Mouse (Mus musculus) heart, embryonic 13.5 days (tissue): ENCODE measurements around the gene Ube2j1. TPM values are rescaled to one million over a fixed set of nuclear protein-coding genes. Genes with fewer than 3 reads are reported as not detected.
"Not testable (repeated sequence)": the region's sequence is repeated elsewhere in the genome, so short reads cannot be mapped to it uniquely, and the experiment has no call there.

ENCODE experiments used
- ATAC-seq: fragments of 200-750 bp; cut with Nextera tagmentation; 2 replicates; pipeline ENCODE4 v1.8.0; 2017; ENCODE audit warnings: moderate TSS enrichment; ENCODE audit not compliant: insufficient number of reproducible peaks, low FRiP score, low TSS enrichment; ENCODE audit errors: extremely low read depth
- H3K27ac ChIP-seq: fragments of 300-500 bp; sonication (generic); replicated peaks from 2 replicates; pipeline ENCODE4 v1.5.1; 2015; ENCODE audit warnings: moderate library complexity, mild to moderate bottlenecking, inconsistent platforms
- H3K27me3 ChIP-seq: fragments of 300-500 bp; sonication (generic); replicated peaks from 2 replicates; pipeline ENCODE4 v1.6.1; 2015; ENCODE audit warnings: mild to moderate bottlenecking, inconsistent platforms
- H3K36me3 ChIP-seq: fragments of 300-500 bp; sonication (generic); 2 replicates; pipeline ENCODE4 v1.6.1; 2015; ENCODE audit warnings: mild to moderate bottlenecking, inconsistent platforms
- H3K4me1 ChIP-seq: fragments of 300-500 bp; sonication (generic); 2 replicates; pipeline ENCODE4 v1.6.1; 2015; ENCODE audit warnings: inconsistent platforms
- H3K4me2 ChIP-seq: fragments of 300-500 bp; sonication (generic); 2 replicates; pipeline ENCODE4 v1.6.1; 2015; ENCODE audit warnings: inconsistent platforms, mild to moderate bottlenecking, moderate library complexity
- H3K4me3 ChIP-seq: fragments of 300-500 bp; sonication (generic); 2 replicates; pipeline ENCODE4 v1.5.1; 2015; ENCODE audit warnings: moderate library complexity, mild to moderate bottlenecking, inconsistent platforms
- H3K9ac ChIP-seq: fragments of 300-500 bp; sonication (generic); 2 replicates; pipeline ENCODE4 v1.6.1; 2015; ENCODE audit warnings: inconsistent platforms, mild to moderate bottlenecking, moderate library complexity
- H3K9me3 ChIP-seq: fragments of 300-500 bp; sonication (generic); 2 replicates; pipeline ENCODE4 v1.6.1; 2016; ENCODE audit warnings: inconsistent platforms
- WGBS: fragments of 180-500 bp; shearing (Covaris S2); methylation state at CpG from one replicate; pipeline ENCODE4 v1.1.7; 2015; ENCODE audit warnings: mixed read lengths; 5-methylcytosine and 5-hydroxymethylcytosine counted together
- polyA plus RNA-seq: library from polyadenylated mRNA; unstranded; fragments of >200 nt; fragmentation: Nextera tagmentation; extraction: Ambion mirVana; gene quantifications from 2 replicates; pipeline ENCODE4 v1.2.1, GENCODE M21; 2015

Ube2j1 gene
- polyA plus RNA-seq, 1 experiment from 2014 or later = 27.5 TPM

DNA sequence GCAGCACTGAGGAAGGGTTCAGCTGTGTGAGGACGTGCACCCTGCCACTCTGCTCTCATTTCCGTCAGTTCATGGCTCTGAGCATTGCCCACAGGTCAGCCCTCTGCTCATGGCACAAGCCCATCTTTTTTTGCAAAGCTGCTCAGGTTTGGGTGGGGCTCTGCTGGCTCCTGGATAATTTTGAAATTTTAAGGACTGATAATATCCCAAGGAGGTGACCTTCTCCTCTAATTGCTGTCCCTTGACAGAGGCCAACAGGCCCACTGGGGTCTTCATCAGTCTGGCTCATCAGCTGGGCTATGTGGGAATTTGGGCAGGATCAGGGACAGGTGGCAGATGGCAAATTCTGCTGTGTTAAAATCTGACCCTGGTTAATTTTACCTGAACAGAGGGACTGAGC is 41.9 kb upstream of the Ube2j1 start:
- H3K9ac ChIP-seq = no peak overlapping the region
- 0 out of 2 replicates have a peak, but pooled peaks cover 3% of the 10 kb centered on the region for H3K9me3 ChIP-seq
- no peaks in the 10 kb centered on the region for H3K27me3 ChIP-seq
- no peak overlapping the region for H3K27ac ChIP-seq
- H3K4me2 ChIP-seq = no peak overlapping the region
- H3K4me3 ChIP-seq = no peak overlapping the region
- peaks cover 36% of the 10 kb centered on the region for H3K4me1 ChIP-seq
- no peak for ATAC-seq
- 82% methylated on average over 2 of the region's 2 CpGs for WGBS
- no peaks in the 10 kb centered on the region for H3K36me3 ChIP-seq

- peaks cover 4% of the 10 kb centered on the region; the same call in 1 of the 2 replicates for H3K36me3 ChIP-seq
- no peak overlapping the region for H3K27ac ChIP-seq
- 0 out of 2 replicates have a peak, but pooled peaks cover 3% of the 10 kb centered on the region for H3K9me3 ChIP-seq
- no peaks in the 10 kb centered on the region for H3K27me3 ChIP-seq
- no peak overlapping the region for H3K4me2 ChIP-seq
- 74% methylated on average over 3 of the region's 3 CpGs for WGBS
- H3K4me3 ChIP-seq = no peak overlapping the region
- no peak overlapping the region for H3K9ac ChIP-seq
- no peak for ATAC-seq
- peaks cover 7% of the 10 kb centered on the region; the same call in 1 of the 2 replicates for H3K4me1 ChIP-seq
Observed at GRCm38 (mm10) chr4:32994168-32994567, 37.0 kb upstream of the Ube2j1 start.

- ATAC-seq = no peak
- peaks cover 4% of the 10 kb centered on the region; the same call in 1 of the 2 replicates for H3K4me1 ChIP-seq
- no peak overlapping the region for H3K4me2 ChIP-seq
- H3K9me3 ChIP-seq = 0 out of 2 replicates have a peak, but pooled peaks cover 3% of the 10 kb centered on the region
- H3K27me3 ChIP-seq = no peaks in the 10 kb centered on the region
- peaks cover 7% of the 10 kb centered on the region; the same call in 1 of the 2 replicates for H3K36me3 ChIP-seq
- no peak overlapping the region for H3K27ac ChIP-seq
- no peak overlapping the region for H3K4me3 ChIP-seq
- no peak overlapping the region for H3K9ac ChIP-seq
- 90% methylated on average over 5 of the region's 5 CpGs for WGBS
Observed at GRCm38 (mm10) chr4:32996083-32996482, 35.1 kb upstream of the Ube2j1 start.

- 0 out of 2 replicates have a peak, but pooled peaks cover 3% of the 10 kb centered on the region for H3K9me3 ChIP-seq
- 85% methylated on average over 5 of the region's 5 CpGs for WGBS
- no peak overlapping the region for H3K4me2 ChIP-seq
- H3K36me3 ChIP-seq = peaks cover 7% of the 10 kb centered on the region; the same call in 1 of the 2 replicates
- H3K4me3 ChIP-seq = no peak overlapping the region
- H3K9ac ChIP-seq = no peak overlapping the region
- H3K27ac ChIP-seq = no peak overlapping the region
- no peaks in the 10 kb centered on the region for H3K27me3 ChIP-seq
- no peak for ATAC-seq
- H3K4me1 ChIP-seq = no peaks in the 10 kb centered on the region; the same call in 1 of the 2 replicates
Observed at GRCm38 (mm10) chr4:32997571-32997970, 33.6 kb upstream of the Ube2j1 start.

DNA sequence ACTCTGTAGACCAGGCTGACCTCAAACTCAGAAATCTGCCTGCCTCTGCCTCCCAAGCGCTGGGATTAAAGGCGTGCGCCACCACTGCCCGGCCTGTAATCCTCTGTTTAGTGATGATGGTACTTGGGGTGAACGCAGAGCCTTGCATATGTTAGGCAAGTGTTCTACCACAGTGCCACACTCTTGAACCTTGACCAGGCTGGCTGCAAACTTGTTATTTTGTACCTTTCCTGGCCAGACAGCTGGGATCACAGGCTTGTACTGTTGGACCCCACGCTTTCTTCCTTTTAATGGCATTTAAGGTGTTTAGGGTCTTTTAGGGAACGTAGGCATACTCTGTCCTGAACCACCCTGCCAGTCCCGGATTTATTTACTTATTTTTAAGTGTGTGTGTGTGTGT is 32.2 kb upstream of the Ube2j1 start:
- Histone ChIP-seq H3K27me3 (no peaks in the 10 kb centered on the region), H3K9ac (no peak overlapping the region), H3K4me2 (no peak overlapping the region), H3K4me3 (no peak overlapping the region), H3K27ac (no peak overlapping the region), H3K4me1 (no peaks in the 10 kb centered on the region; the same call in 1 of the 2 replicates), H3K9me3 (0 out of 2 replicates have a peak, but pooled peaks cover 2% of the 10 kb centered on the region), H3K36me3 (peaks cover 14% of the 10 kb centered on the region)
- no peak for ATAC-seq
- WGBS = 92% methylated on average over 8 of the region's 8 CpGs

GRCm38 (mm10) chr4:33002081-33002480 is 29.1 kb upstream of the Ube2j1 start:
- ATAC-seq = no peak

DNA sequence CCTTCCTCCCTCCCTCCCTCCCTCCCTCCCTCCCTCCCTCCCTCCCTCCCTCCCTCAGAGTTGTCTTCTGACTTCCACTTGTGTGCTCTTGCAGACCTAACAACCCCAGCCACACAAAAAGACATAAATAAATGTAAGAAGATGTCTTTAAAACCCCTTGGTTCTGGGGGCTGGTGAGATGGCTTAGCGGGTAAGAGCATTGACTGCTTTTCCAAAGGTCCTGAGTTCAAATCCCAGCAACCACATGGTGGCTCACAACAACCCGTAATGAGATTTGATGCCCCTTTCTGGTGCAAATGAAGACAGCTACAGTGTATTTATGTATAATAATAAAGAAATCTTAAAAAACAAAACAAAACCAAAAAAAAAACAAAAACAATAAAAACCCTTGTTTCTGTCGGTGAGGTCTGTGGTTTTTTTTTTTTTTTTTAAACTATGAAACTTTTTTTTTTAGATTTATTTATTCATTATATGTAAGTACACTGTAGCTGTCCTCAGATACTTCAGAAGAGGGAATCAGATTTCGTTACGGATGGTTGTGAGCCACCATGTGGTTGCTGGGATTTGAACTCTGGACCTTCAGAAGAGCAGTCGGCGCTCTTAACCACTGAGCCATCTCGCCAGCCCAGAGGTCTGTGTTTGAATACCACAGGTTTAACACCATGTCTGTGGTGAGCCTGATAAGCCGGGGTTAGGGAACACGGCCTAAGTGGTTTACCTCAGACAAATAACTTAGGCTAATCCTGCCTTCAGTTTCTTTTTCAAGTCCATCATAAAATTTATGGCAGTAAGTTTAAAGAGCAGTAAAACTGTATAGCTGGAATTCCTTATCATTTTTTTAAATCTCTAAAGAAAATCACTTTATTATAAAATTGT is 25.4 kb upstream of the Ube2j1 start:
- H3K27ac ChIP-seq, ATAC-seq, H3K9me3 ChIP-seq, H3K4me2 ChIP-seq, H3K4me3 ChIP-seq, H3K9ac ChIP-seq, H3K4me1 ChIP-seq, H3K27me3 ChIP-seq: not testable (repeated sequence)
- H3K36me3 ChIP-seq = peaks cover 34% of the 10 kb centered on the region
- WGBS = 88% methylated on average over 10 of the region's 10 CpGs

More at GRCm38 (mm10) chr4:33002081-33002480, 29.1 kb upstream of the Ube2j1 start:
- Histone ChIP-seq H3K9ac (no peak overlapping the region), H3K27ac (no peak overlapping the region), H3K4me1 (no peaks in the 10 kb centered on the region), H3K4me2 (no peak overlapping the region), H3K4me3 (no peak overlapping the region), H3K27me3 (no peaks in the 10 kb centered on the region), H3K9me3 (no peaks in the 10 kb centered on the region), H3K36me3 (peaks cover 32% of the 10 kb centered on the region)
- 68% methylated on average over 3 of the region's 3 CpGs for whole genome bisulfite sequencing

- H3K27ac ChIP-seq = no peak overlapping the region
- H3K36me3 ChIP-seq = peaks cover 37% of the 10 kb centered on the region
- H3K9me3 ChIP-seq = no peaks in the 10 kb centered on the region
- H3K4me1 ChIP-seq = no peaks in the 10 kb centered on the region
- H3K27me3 ChIP-seq = no peaks in the 10 kb centered on the region
- no peak for ATAC-seq
- no peak overlapping the region for H3K9ac ChIP-seq
- H3K4me3 ChIP-seq = no peak overlapping the region
- no peak overlapping the region for H3K4me2 ChIP-seq
- 87% methylated on average over 11 of the region's 11 CpGs for WGBS
Observed at GRCm38 (mm10) chr4:33006844-33007243, 24.4 kb upstream of the Ube2j1 start.

DNA sequence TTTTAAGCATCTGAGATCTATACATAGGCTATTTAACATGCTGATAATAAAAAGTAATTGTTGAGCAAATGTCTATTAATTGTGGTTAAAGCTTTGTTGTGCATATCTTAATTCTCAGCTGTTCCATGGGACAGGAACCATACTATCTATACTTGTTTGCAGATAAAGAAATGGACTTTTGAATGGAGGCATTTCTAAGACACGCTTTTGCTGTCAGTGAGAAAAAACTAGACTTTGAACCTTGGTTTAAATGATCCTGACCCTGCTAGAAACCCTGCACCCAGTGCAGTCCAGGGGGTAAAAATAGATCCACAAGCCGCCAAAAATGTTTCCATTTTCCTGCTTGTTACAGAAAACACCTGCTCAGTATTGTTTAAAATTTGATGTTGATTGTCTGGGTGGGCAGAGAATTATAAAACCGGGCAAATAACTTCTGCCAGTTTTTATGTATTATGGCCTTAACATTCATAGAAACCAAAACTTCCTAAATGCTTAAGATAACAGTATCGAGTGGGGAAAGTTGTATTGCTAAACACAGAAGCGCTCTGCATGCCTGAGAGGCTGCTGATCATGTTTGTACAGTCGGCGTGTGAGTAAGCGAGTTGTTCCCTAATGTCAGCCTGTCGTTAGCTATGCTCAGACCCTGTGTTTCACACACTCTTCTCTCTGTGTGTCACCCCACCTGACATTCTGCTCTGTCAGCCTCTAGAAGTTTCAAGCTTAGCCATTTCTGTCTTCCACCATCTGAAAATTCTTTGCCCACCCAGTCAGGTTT is 23.6 kb upstream of the Ube2j1 start:
- 57% methylated on average over 9 of the region's 9 CpGs for WGBS
- Histone ChIP-seq H3K4me1 (no peaks in the 10 kb centered on the region), H3K27ac (no peak overlapping the region), H3K27me3 (no peaks in the 10 kb centered on the region), H3K9me3 (no peaks in the 10 kb centered on the region), H3K36me3 (peaks cover 40% of the 10 kb centered on the region), H3K4me3 (no peak overlapping the region), H3K9ac (no peak overlapping the region), H3K4me2 (no peak overlapping the region)
- ATAC-seq = no peak

- peaks cover 53% of the 10 kb centered on the region for H3K36me3 ChIP-seq
- no peaks in the 10 kb centered on the region for H3K4me1 ChIP-seq
- no peak overlapping the region for H3K4me3 ChIP-seq
Observed at GRCm38 (mm10) chr4:33010078-33010477, 21.1 kb upstream of the Ube2j1 start.

DNA sequence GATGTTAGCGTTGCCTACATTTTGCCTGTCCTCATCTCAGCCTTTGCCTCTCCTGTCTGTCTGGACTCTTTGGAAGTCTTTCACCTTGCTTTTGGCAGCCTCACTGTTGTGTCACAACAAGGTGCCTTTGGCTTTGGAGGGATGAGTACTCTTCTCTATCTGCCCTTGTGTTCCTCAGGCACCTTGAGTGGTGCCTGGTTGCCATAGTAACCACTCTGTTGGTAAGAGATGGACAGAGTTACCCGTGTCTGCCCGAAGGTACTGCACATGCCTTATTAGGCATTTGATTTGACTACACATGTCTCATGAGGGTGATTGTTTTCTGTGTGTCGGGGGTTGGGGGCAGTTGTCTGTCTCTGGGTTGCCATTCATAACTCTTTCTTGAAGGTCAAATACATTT is 18.7 kb upstream of the Ube2j1 start:
- H3K36me3 ChIP-seq = peaks cover 46% of the 10 kb centered on the region
- no peak overlapping the region for H3K4me3 ChIP-seq
- WGBS = 74% methylated on average over 4 of the region's 4 CpGs
- no peaks in the 10 kb centered on the region for H3K27me3 ChIP-seq
- H3K9me3 ChIP-seq = no peaks in the 10 kb centered on the region
- no peak overlapping the region for H3K9ac ChIP-seq
- no peak overlapping the region for H3K27ac ChIP-seq
- no peaks in the 10 kb centered on the region for H3K4me1 ChIP-seq
- no peak overlapping the region for H3K4me2 ChIP-seq
- ATAC-seq = no peak

More at GRCm38 (mm10) chr4:33010078-33010477, 21.1 kb upstream of the Ube2j1 start:
- no peaks in the 10 kb centered on the region for H3K27me3 ChIP-seq
- H3K9me3 ChIP-seq = no peaks in the 10 kb centered on the region
- WGBS = 89% methylated on average over 1 of the region's 1 CpGs
- no peak overlapping the region for H3K9ac ChIP-seq
- H3K4me2 ChIP-seq = no peak overlapping the region
- ATAC-seq = no peak
- H3K27ac ChIP-seq = no peak overlapping the region
